Mouse (Mus musculus): Measurements from ENCODE around the gene N4bp2.
"Not testable (repeated sequence)": the region's sequence is repeated elsewhere in the genome, so short reads cannot be mapped to it uniquely, and the experiment has no call there.

The N4bp2 gene

GRCm38 (mm10) chr5:65763088-65763915 lies at the start of gene N4bp2:
TSS of gene N4bp2 (plus strand) at chr5:65763521.
- peak; percentile 29 for DNase-seq

- DNase-seq, result no peak
Observed at GRCm38 (mm10) chr5:65715084-65715483, 48.2 kb upstream of the N4bp2 start.

GRCm38 (mm10) chr5:65717063-65717902 lies 46.0 kb upstream of the N4bp2 start:
- DNase-seq, result no peak

- DNase-seq, result not testable (repeated sequence)
Observed at GRCm38 (mm10) chr5:65717903-65718211, 45.5 kb upstream of the N4bp2 start.

GRCm38 (mm10) chr5:65718368-65718767 lies 45.0 kb upstream of the N4bp2 start:
- DNase-seq, result no peak

- DNase-seq, result peak; percentile 73
Observed at GRCm38 (mm10) chr5:65724311-65725054, 38.8 kb upstream of the N4bp2 start.

- no peak for DNase-seq
Observed at GRCm38 (mm10) chr5:65731173-65732007, 31.9 kb upstream of the N4bp2 start.

GRCm38 (mm10) chr5:65735601-65736000 lies 27.7 kb upstream of the N4bp2 start:
- no peak for DNase-seq

GRCm38 (mm10) chr5:65739366-65739765 lies 24.0 kb upstream of the N4bp2 start:
- no peak for DNase-seq

GRCm38 (mm10) chr5:65746908-65747307 lies 16.4 kb upstream of the N4bp2 start:
- no peak for DNase-seq

GRCm38 (mm10) chr5:65748386-65748785 lies 14.9 kb upstream of the N4bp2 start:
- no peak for DNase-seq

- DNase-seq, result no peak
Observed at GRCm38 (mm10) chr5:65748880-65749279, 14.4 kb upstream of the N4bp2 start.

GRCm38 (mm10) chr5:65752021-65752420 lies 11.3 kb upstream of the N4bp2 start:
- no peak for DNase-seq

GRCm38 (mm10) chr5:65755859-65756258 lies 7.5 kb upstream of the N4bp2 start:
- no peak for DNase-seq

- no peak for DNase-seq
Observed at GRCm38 (mm10) chr5:65757110-65757509, 6.2 kb upstream of the N4bp2 start.

GRCm38 (mm10) chr5:65760041-65760440 lies 3.3 kb upstream of the N4bp2 start:
- no peak for DNase-seq

GRCm38 (mm10) chr5:65760599-65760998 lies 2.7 kb upstream of the N4bp2 start:
- DNase-seq, result no peak

- DNase-seq, result no peak
Observed at GRCm38 (mm10) chr5:65761020-65761419, 2.3 kb upstream of the N4bp2 start.

GRCm38 (mm10) chr5:65761921-65762320 lies 1.4 kb upstream of the N4bp2 start:
- no peak for DNase-seq

GRCm38 (mm10) chr5:65762686-65763085 lies 635 bp upstream of the N4bp2 start:
- DNase-seq, result no peak

- peak; percentile 61 for DNase-seq
Observed at GRCm38 (mm10) chr5:65763916-65764785, 830 bp downstream of the N4bp2 start.

Data from layer of hippocampus, adult 9-11 months (tissue).